Mouse (Mus musculus) forebrain, embryonic 14.5 days (tissue): ENCODE data around the gene Gfpt2. TPM values are rescaled to one million over a fixed set of nuclear protein-coding genes. Genes with fewer than 3 reads are reported as not detected.

Source experiments
- ATAC-seq: fragments of 200-750 bp; cut with Nextera tagmentation; 2 replicates; pipeline ENCODE4 v1.8.0; 2017; ENCODE audit warnings: mild to moderate bottlenecking, moderate library complexity
- DNase-seq: peaks from one replicate; pipeline ENCODE4 v3.0.0-alpha.2; 2015; ENCODE audit warnings: low spot score
- H3K27ac ChIP-seq: fragments of 300-500 bp; sonication (generic); 2 replicates; pipeline ENCODE4 v1.5.1; 2014; ENCODE audit warnings: low read depth, mild to moderate bottlenecking, control low read depth, low read length, moderate library complexity
- H3K27me3 ChIP-seq: fragments of 300-500 bp; sonication (generic); replicated peaks from 2 replicates; pipeline ENCODE4 v1.6.1; 2014; ENCODE audit warnings: low read length, control low read depth, mixed read lengths; ENCODE audit not compliant: control insufficient read depth, insufficient read depth
- H3K36me3 ChIP-seq: fragments of 300-500 bp; sonication (generic); 2 replicates; pipeline ENCODE4 v1.6.1; 2014; ENCODE audit warnings: low read length, control low read depth; ENCODE audit not compliant: control insufficient read depth, insufficient read depth
- H3K4me1 ChIP-seq: fragments of 300-500 bp; sonication (generic); 2 replicates; pipeline ENCODE4 v1.6.1; 2014; ENCODE audit warnings: antibody characterized with exemption, low read length, control low read depth; ENCODE audit not compliant: control insufficient read depth, insufficient read depth
- H3K4me2 ChIP-seq: fragments of 300-500 bp; sonication (generic); 2 replicates; pipeline ENCODE4 v1.6.1; 2014; ENCODE audit warnings: mild to moderate bottlenecking, control low read depth, low read length
- H3K4me3 ChIP-seq: fragments of 300-500 bp; sonication (generic); 2 replicates; pipeline ENCODE4 v1.5.1; 2014; ENCODE audit warnings: low read depth, low read length, control low read depth
- H3K9ac ChIP-seq: fragments of 300-500 bp; sonication (generic); 2 replicates; pipeline ENCODE4 v1.6.1; 2014; ENCODE audit warnings: mild to moderate bottlenecking, low read length, control low read depth, moderate library complexity
- H3K9me3 ChIP-seq: fragments of 300-500 bp; sonication (generic); replicated peaks from 2 replicates; pipeline ENCODE4 v1.6.1; 2016; ENCODE audit warnings: low read length, control low read depth, mixed read lengths; ENCODE audit not compliant: control insufficient read depth
- WGBS: fragments of 180-500 bp; shearing (Covaris S2); extraction: QIAGEN DNeasy Blood & Tissue Kit; methylation state at CpG from one replicate; pipeline ENCODE4 v1.1.7; 2014; 5-methylcytosine and 5-hydroxymethylcytosine counted together
- polyA plus RNA-seq: library from polyadenylated mRNA; unstranded; fragments of >200 nt; fragmentation: Nextera tagmentation; extraction: Ambion mirVana; gene quantifications from 2 replicates; pipeline ENCODE4 v1.2.1, GENCODE M21; 2014

The Gfpt2 gene
- polyA plus RNA-seq, 1 experiment from 2014 or later, result 6.0 TPM

GRCm38 (mm10) chr11:49824896-49825295, 30.9 kb downstream of the Gfpt2 start:
- Histone ChIP-seq H3K4me2 (no peak overlapping the region), H3K27me3 (no peaks in the 10 kb centered on the region), H3K4me3 (no peak overlapping the region), H3K9me3 (no peaks in the 10 kb centered on the region), H3K9ac (no peak overlapping the region), H3K4me1 (no peaks in the 10 kb centered on the region), H3K36me3 (peaks cover 17% of the 10 kb centered on the region), H3K27ac (no peak overlapping the region)
- 46% methylated on average over 2 of the region's 2 CpGs for WGBS
- DNase-seq (peak; percentile 10), ATAC-seq (no peak)

GRCm38 (mm10) chr11:49827243-49827642, 33.3 kb downstream of the Gfpt2 start:
- peaks cover 17% of the 10 kb centered on the region for H3K36me3 ChIP-seq
- no peaks in the 10 kb centered on the region for H3K27me3 ChIP-seq
- H3K4me3 ChIP-seq, result no peak overlapping the region
- no peak overlapping the region for H3K9ac ChIP-seq
- no peaks in the 10 kb centered on the region for H3K4me1 ChIP-seq
- no peak for DNase-seq
- H3K27ac ChIP-seq, result no peak overlapping the region
- ATAC-seq, result no peak
- WGBS, result 49% methylated on average over 6 of the region's 6 CpGs
- no peaks in the 10 kb centered on the region for H3K9me3 ChIP-seq
- no peak overlapping the region for H3K4me2 ChIP-seq

DNA sequence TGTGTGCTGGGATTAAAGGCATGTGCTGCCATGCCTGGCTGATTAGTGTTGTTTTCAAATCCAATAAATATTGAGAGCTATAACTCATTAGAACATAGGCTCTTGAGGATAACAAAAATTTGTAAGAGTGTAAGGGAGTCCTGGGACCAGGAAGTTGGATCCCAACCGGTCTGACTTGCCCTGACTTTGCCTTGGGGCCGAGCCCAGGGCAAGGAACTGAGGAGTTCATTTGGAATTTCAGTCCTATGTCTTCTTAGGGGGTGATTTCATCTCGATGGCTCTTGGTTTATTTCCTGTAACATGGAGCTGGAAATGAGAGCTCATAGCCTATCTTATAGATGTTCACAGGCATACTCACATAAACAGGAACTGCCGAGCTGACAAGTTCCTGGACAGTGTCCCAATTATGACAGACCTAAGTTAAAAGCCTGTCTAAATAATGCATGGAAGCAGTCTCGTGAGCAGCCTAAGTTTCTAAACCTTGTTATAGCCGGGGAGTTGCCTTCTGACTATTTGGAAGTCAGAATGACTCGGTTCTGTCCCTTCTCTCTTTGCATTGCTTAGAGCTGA, 35.3 kb downstream of the Gfpt2 start:
- DNase-seq, result peak; percentile 28
- no peak overlapping the region for H3K9ac ChIP-seq
- WGBS, result 85% methylated on average over 7 of the region's 7 CpGs
- no peak overlapping the region for H3K4me2 ChIP-seq
- H3K27me3 ChIP-seq, result no peaks in the 10 kb centered on the region
- peaks cover 15% of the 10 kb centered on the region for H3K36me3 ChIP-seq
- no peaks in the 10 kb centered on the region for H3K4me1 ChIP-seq
- no peak for ATAC-seq
- no peak overlapping the region for H3K27ac ChIP-seq
- no peaks in the 10 kb centered on the region for H3K9me3 ChIP-seq
- no peak overlapping the region for H3K4me3 ChIP-seq

DNA sequence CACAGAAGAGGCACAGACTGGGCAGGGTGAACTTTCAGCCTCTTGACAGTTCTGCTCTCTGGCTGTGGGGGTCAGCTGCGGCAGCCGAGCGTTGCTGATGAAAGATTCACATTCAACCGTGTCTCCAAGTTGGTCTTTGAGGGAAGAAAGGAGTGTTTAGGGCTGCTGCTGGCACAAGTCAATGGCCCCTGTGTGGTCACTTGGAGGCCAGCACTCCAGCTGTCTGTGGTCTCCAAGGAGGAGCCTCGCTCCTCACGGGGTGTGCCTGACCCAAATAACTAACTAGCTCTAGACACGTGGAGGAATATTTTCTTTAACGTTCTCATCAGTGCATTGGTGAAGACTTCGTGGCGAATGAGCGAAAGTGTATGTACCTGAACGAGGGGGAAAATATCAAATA, 38.0 kb downstream of the Gfpt2 start:
- Histone ChIP-seq H3K27ac (no peak overlapping the region), H3K9ac (no peak overlapping the region), H3K4me3 (no peak overlapping the region), H3K4me2 (no peak overlapping the region), H3K27me3 (no peaks in the 10 kb centered on the region), H3K36me3 (peaks cover 15% of the 10 kb centered on the region), H3K4me1 (no peaks in the 10 kb centered on the region), H3K9me3 (no peaks in the 10 kb centered on the region)
- ATAC-seq (no peak), DNase-seq (no peak)
- WGBS, result 90% methylated on average over 12 of the region's 12 CpGs

GRCm38 (mm10) chr11:49832962-49833361, 39.0 kb downstream of the Gfpt2 start:
- DNase-seq, result no peak
- Histone ChIP-seq H3K9ac (no peak overlapping the region), H3K9me3 (no peaks in the 10 kb centered on the region), H3K4me3 (no peak overlapping the region), H3K4me1 (no peaks in the 10 kb centered on the region), H3K27me3 (no peaks in the 10 kb centered on the region), H3K36me3 (peaks cover 15% of the 10 kb centered on the region), H3K27ac (no peak overlapping the region), H3K4me2 (no peak overlapping the region)
- ATAC-seq, result no peak
- WGBS, result 91% methylated on average over 5 of the region's 5 CpGs

GRCm38 (mm10) chr11:49834248-49834647, 40.3 kb downstream of the Gfpt2 start:
- Histone ChIP-seq H3K9me3 (no peaks in the 10 kb centered on the region), H3K4me2 (no peak overlapping the region), H3K4me1 (no peaks in the 10 kb centered on the region), H3K27ac (no peak overlapping the region), H3K9ac (no peak overlapping the region), H3K36me3 (peaks cover 15% of the 10 kb centered on the region), H3K4me3 (no peak overlapping the region), H3K27me3 (no peaks in the 10 kb centered on the region)
- ATAC-seq (no peak), DNase-seq (no peak)
- 86% methylated on average over 6 of the region's 6 CpGs for WGBS

DNA sequence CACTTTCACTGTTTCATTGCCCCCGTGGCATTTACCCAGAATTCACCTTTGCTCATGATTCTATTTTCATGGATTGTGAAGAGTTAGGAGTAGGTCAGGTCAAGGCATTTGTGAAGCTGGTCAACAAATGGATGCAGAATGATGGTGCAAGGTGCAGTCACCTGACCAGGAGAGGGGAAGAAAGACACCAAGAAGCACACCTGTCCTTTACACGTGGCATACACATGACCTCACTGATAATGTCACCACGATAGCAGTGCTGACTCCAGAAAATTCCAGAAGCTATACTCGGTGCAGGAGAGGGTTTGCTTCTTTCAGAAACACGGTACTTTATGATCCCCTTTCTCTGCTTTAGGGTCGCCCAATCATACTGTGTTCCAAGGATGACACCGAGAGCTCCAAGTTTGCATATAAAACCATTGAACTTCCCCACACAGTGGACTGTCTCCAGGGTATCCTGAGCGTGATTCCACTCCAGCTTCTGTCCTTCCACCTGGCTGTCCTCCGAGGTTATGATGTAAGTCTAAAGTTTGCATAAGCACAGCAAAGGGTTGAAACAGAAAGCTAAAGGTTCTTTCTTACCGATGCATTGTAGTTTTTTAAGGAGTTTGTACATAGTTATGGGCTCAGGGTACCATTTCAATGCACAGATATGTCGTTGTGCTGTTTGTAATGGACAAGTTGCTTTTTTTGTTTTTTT, 41.4 kb downstream of the Gfpt2 start:
- Histone ChIP-seq H3K4me3 (no peak overlapping the region), H3K9me3 (no peaks in the 10 kb centered on the region), H3K27ac (no peak overlapping the region), H3K4me2 (no peak overlapping the region), H3K36me3 (peaks cover 15% of the 10 kb centered on the region), H3K9ac (no peak overlapping the region), H3K27me3 (no peaks in the 10 kb centered on the region), H3K4me1 (no peaks in the 10 kb centered on the region)
- DNase-seq (no peak), ATAC-seq (no peak)
- WGBS, result 94% methylated on average over 11 of the region's 11 CpGs

DNA sequence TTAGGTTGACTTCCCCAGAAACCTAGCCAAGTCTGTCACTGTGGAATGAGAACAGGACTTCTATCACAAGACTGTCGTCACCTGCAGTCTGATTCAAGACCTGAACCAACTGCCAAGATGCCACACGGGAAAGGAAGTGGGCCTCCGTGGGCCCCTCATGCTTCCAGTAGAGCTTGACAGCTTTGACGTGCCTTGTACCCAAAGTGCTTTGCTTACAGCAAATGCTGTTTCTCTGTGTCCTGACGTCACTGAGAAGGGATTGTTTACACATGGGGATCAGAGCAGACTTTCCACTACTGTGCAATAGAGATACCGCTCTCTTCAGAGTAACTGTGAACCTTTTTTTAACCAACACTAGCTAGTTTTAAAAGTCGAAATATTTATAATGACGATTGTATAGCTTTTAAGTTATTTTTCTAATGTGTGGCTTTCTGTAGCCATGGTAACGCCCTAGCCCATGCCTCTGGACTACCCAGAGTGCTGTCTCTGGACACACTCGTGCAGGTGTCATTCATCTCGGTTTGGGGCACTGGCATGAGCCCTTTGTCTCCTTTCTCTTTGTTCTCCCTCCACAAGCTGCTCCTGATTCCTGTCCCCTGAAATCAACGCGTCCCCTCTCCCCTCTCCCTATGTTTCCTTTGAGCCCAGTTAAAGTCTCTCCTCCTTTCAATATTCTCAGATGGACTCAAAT, 43.9 kb downstream of the Gfpt2 start:
- Histone ChIP-seq H3K27ac (no peak overlapping the region), H3K9ac (no peak overlapping the region), H3K4me2 (no peak overlapping the region), H3K27me3 (no peaks in the 10 kb centered on the region), H3K9me3 (no peaks in the 10 kb centered on the region), H3K36me3 (peaks cover 13% of the 10 kb centered on the region), H3K4me1 (no peaks in the 10 kb centered on the region), H3K4me3 (no peak overlapping the region)
- peak; percentile 17 for DNase-seq
- 38% methylated on average over 13 of the region's 13 CpGs for WGBS
- ATAC-seq, result peak; percentile 46; the same call in 1 of the 2 replicates

- no peaks in the 10 kb centered on the region for H3K4me1 ChIP-seq
- WGBS, result 63% methylated on average over 1 of the region's 1 CpGs
- H3K9me3 ChIP-seq, result no peaks in the 10 kb centered on the region
- no peaks in the 10 kb centered on the region for H3K27me3 ChIP-seq
- no peak overlapping the region for H3K4me3 ChIP-seq
- H3K9ac ChIP-seq, result no peak overlapping the region
- no peak overlapping the region for H3K27ac ChIP-seq
- no peaks in the 10 kb centered on the region for H3K36me3 ChIP-seq
- no peak overlapping the region for H3K4me2 ChIP-seq
- no peak for DNase-seq
- no peak for ATAC-seq
Observed at GRCm38 (mm10) chr11:49840666-49841065, 46.7 kb downstream of the Gfpt2 start.
